Comparison of ENCODE assay signal across 9 mouse cellular contexts in genomic region chr11:79803006-79803405, GRCm38 (mm10).
DNase-seq lines count a peak whose midpoint lies in the region; ATAC-seq and TF ChIP-seq lines count a peak whose summit lies in the region.
"Had no signal": no experiment of that assay in that cellular context is flagged by ENCODE, and none has a peak within 500 bp of the region (broad histone marks: within the 10 kb centered on the region; RNA-seq: fewer than 3 reads in every experiment).

No protein-coding gene starts in this region.

- intact Hi-C loops in gastrocnemius, adult 2 months (cut with DNase I): no loop called here

- no peak for TF ChIP-seq CTCF in hindbrain, postnatal 0 days (IDR thresholded peaks at IDR 0.05; ENCODE audit: low read depth)
- TF ChIP-seq CTCF in gastrocnemius, adult 2 months (IDR thresholded peaks at IDR 0.05): no peak

- ATAC-seq in hindbrain, postnatal 0 days: 0 out of 2 replicates have a peak, but pooled peaks have one; percentile 45
- ATAC-seq in forebrain, embryonic 12.5 days (ENCODE audit: low FRiP score): no peak

- no peaks in the 10 kb centered on the region for H3K9me3 ChIP-seq in hindbrain, postnatal 0 days (ENCODE audit: low read length)
- H3K9me3 ChIP-seq in hindbrain, embryonic 10.5 days: 0 out of 2 replicates have a peak, but pooled peaks cover 5% of the 10 kb centered on the region
- no peaks in the 10 kb centered on the region for H3K9me3 ChIP-seq in forebrain, embryonic 12.5 days

- 50% methylated on average over 5 of the region's 5 CpGs for WGBS in hindbrain, postnatal 0 days
- WGBS in hindbrain, embryonic 10.5 days: 83% methylated on average over 5 of the region's 5 CpGs
- WGBS in forebrain, embryonic 12.5 days: 85% methylated on average over 5 of the region's 5 CpGs

- peak; percentile 67 for DNase-seq in hindbrain, postnatal 0 days (ENCODE audit: low spot score)
- no peak for DNase-seq in hindbrain, embryonic 10.5 days (ENCODE audit: low spot score)
- peak; percentile 71 for DNase-seq in adipocyte (ENCODE audit: low spot score)
- DNase-seq in gastrocnemius, adult 2 months: peak; percentile 90
- peak; percentile 65 to 71 for DNase-seq in kidney, postnatal 25 days
- peak; percentile 79 for DNase-seq in testis, postnatal 10 days (ENCODE audit: low spot score)
- no peak for DNase-seq in left cerebral cortex, adult 11 months (ENCODE audit: low spot score)

- peak overlapping the region; percentile 7; the same call in 1 of the 2 replicates for H3K27ac ChIP-seq in hindbrain, postnatal 0 days
- no peak overlapping the region for H3K27ac ChIP-seq in hindbrain, embryonic 10.5 days
- peak overlapping the region; percentile 68 for H3K27ac ChIP-seq in gastrocnemius, adult 2 months
- no peak overlapping the region for H3K27ac ChIP-seq in forebrain, embryonic 12.5 days

- no peak overlapping the region for H3K4me3 ChIP-seq in hindbrain, postnatal 0 days (ENCODE audit: low read length)
- H3K4me3 ChIP-seq in hindbrain, embryonic 10.5 days: no peak overlapping the region
- H3K4me3 ChIP-seq in gastrocnemius, adult 2 months: no peak overlapping the region
- H3K4me3 ChIP-seq in forebrain, embryonic 12.5 days (replicated peaks): no peak overlapping the region

- H3K4me1 ChIP-seq in hindbrain, postnatal 0 days (ENCODE audit: insufficient read depth, low read length): 0 out of 2 replicates have a peak, but pooled peaks cover 7% of the 10 kb centered on the region
- peaks cover 30% of the 10 kb centered on the region for H3K4me1 ChIP-seq in hindbrain, embryonic 10.5 days (replicated peaks)
- H3K4me1 ChIP-seq in forebrain, embryonic 12.5 days: peaks cover 14% of the 10 kb centered on the region

- H3K27me3 ChIP-seq in hindbrain, postnatal 0 days (ENCODE audit: insufficient read depth, low read length): no peaks in the 10 kb centered on the region
- H3K27me3 ChIP-seq in hindbrain, embryonic 10.5 days (ENCODE audit: insufficient read depth, poor library complexity, severe bottlenecking): peaks cover 9% of the 10 kb centered on the region; the same call in 1 of the 2 replicates
- no peaks in the 10 kb centered on the region for H3K27me3 ChIP-seq in forebrain, embryonic 12.5 days

- no peaks in the 10 kb centered on the region for H3K36me3 ChIP-seq in hindbrain, postnatal 0 days (ENCODE audit: insufficient read depth, low read length)
- no peaks in the 10 kb centered on the region for H3K36me3 ChIP-seq in hindbrain, embryonic 10.5 days
- no peaks in the 10 kb centered on the region for H3K36me3 ChIP-seq in forebrain, embryonic 12.5 days (replicated peaks)
- H3K36me3 ChIP-seq: G1E had no signal

- H3K4me2 ChIP-seq in hindbrain, postnatal 0 days (ENCODE audit: low read depth, low read length): no peak overlapping the region
- H3K4me2 ChIP-seq in forebrain, embryonic 12.5 days: no peak overlapping the region

- H3K9ac ChIP-seq in hindbrain, postnatal 0 days (replicated peaks; ENCODE audit: low read length): no peak overlapping the region
- H3K9ac ChIP-seq in forebrain, embryonic 12.5 days: no peak overlapping the region

Comparison
In these comparisons a context has a peak if more than half of its experiments do, and no peak if none do; other contexts are left out.
1. DNase-seq: peak in hindbrain, postnatal 0 days (single experiment), adipocyte (single experiment), gastrocnemius, adult 2 months (single experiment), kidney, postnatal 25 days (2 of 2) and testis, postnatal 10 days (single experiment); none in hindbrain, embryonic 10.5 days (single experiment) and left cerebral cortex, adult 11 months (single experiment).
2. H3K27ac ChIP-seq: peak in hindbrain, postnatal 0 days (single experiment) and gastrocnemius, adult 2 months (single experiment); none in hindbrain, embryonic 10.5 days (single experiment) and forebrain, embryonic 12.5 days (single experiment).